12 mouse cellular contexts compared by ENCODE assay signal in the genomic region with DNA sequence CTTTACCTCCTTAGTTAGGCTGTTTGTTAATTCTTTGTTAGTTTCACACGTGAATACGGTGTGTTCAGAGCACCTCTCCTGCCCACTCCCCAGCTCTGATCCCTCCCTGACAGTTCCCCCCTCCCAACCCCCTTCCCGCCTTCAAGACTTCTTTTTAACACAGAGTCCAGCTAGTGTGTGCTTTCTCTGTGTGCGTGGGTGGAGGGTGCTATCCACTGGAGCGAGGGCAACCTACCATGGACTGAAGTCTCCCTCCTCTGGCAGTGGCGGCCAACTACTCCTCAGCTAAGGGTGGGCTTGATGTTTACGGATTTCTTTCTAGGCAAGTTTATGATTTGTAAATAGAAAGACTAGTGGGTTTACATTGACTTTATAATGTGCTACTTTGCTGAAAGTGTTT. TPM values are rescaled to one million over a fixed set of nuclear protein-coding genes. Genes with fewer than 3 reads are reported as not detected.
DNase-seq lines count a peak whose midpoint lies in the region; ATAC-seq and TF ChIP-seq lines count a peak whose summit lies in the region.
"Had no signal": no experiment of that assay in that cellular context is flagged by ENCODE, and none has a peak within 500 bp of the region (broad histone marks: within the 10 kb centered on the region; RNA-seq: fewer than 3 reads in every experiment).

No protein-coding gene starts in this region.

- no peaks in the 10 kb centered on the region for H3K36me3 ChIP-seq in liver, embryonic 14.5 days (replicated peaks; ENCODE audit: control insufficient read depth, insufficient read depth, low read depth)
- H3K36me3 ChIP-seq in liver, embryonic 11.5 days (ENCODE audit: control insufficient read depth, insufficient read depth, low read length): peaks cover 2% of the 10 kb centered on the region; the same call in 1 of the 2 replicates
- H3K36me3 ChIP-seq in liver, embryonic 16.5 days (ENCODE audit: control insufficient read depth, insufficient read depth): no peaks in the 10 kb centered on the region

- peak; percentile 53 for TF ChIP-seq CTCF in liver, embryonic 14.5 days (IDR thresholded peaks at IDR 0.05; ENCODE audit: low read depth)

- peaks cover 0 to 9% of the 10 kb centered on the region in 2 experiments; a peak in 1 of 4 replicates for H3K4me1 ChIP-seq in liver, embryonic 14.5 days (replicated peaks; ENCODE audit: control insufficient read depth in 2 of 2, insufficient read depth in 2 of 2, low read length in 1 of 2)
- H3K4me1 ChIP-seq in liver, embryonic 11.5 days (replicated peaks; ENCODE audit: control insufficient read depth, insufficient read depth, low read length): no peaks in the 10 kb centered on the region
- no peaks in the 10 kb centered on the region; the same call in 1 of the 2 replicates for H3K4me1 ChIP-seq in liver, embryonic 16.5 days (ENCODE audit: control insufficient read depth, low read depth, low read length)
- H3K4me1 ChIP-seq: kidney, embryonic 15.5 days; midbrain, embryonic 12.5 days had no signal

- no peak for TF ChIP-seq EP300 in liver, embryonic 14.5 days (IDR thresholded peaks at IDR 0.05; ENCODE audit: low read depth)

- 35% methylated on average over 7 of the region's 7 CpGs for WGBS in liver, embryonic 14.5 days (ENCODE audit: insufficient replicate concordance)
- 66% methylated on average over 7 of the region's 7 CpGs for WGBS in liver, embryonic 11.5 days
- 28% methylated on average over 7 of the region's 7 CpGs for WGBS in liver, embryonic 16.5 days (ENCODE audit: insufficient replicate concordance)

- DNase-seq in liver, embryonic 14.5 days (ENCODE audit: low read depth in 3 of 3, low spot score in 3 of 3): no peak
- DNase-seq in liver, embryonic 11.5 days (ENCODE audit: low spot score): no peak
- peak; percentile 63 for DNase-seq in T-cell, adult 2 months (ENCODE audit: low spot score)
- DNase-seq in thymus, postnatal 10 days (ENCODE audit: low spot score in 2 of 2): peak; percentile 63 to 71
- no peak for DNase-seq in adrenal gland, postnatal 4 days (ENCODE audit: low spot score in 2 of 2)
- DNase-seq: cerebellum, postnatal 25 days; gastrocnemius, adult 2 months had no signal

- no peak overlapping the region; the same call in 1 of the 2 replicates for H3K4me2 ChIP-seq in liver, embryonic 14.5 days (ENCODE audit: low read depth)
- H3K4me2 ChIP-seq in liver, embryonic 11.5 days: no peak overlapping the region
- H3K4me2 ChIP-seq in liver, embryonic 16.5 days (ENCODE audit: low read depth, low read length): peak overlapping the region; percentile 18; the same call in 1 of the 2 replicates
- H3K4me2 ChIP-seq: kidney, embryonic 15.5 days; midbrain, embryonic 12.5 days had no signal

- no peak overlapping the region for H3K27ac ChIP-seq in liver, embryonic 14.5 days
- no peak overlapping the region for H3K27ac ChIP-seq in liver, embryonic 11.5 days (ENCODE audit: low read depth, low read length)
- H3K27ac ChIP-seq in liver, embryonic 16.5 days (ENCODE audit: low read length): no peak overlapping the region
- H3K27ac ChIP-seq: gastrocnemius, adult 2 months; kidney, embryonic 15.5 days; midbrain, embryonic 12.5 days had no signal

- no peak overlapping the region for H3K4me3 ChIP-seq in liver, embryonic 14.5 days (ENCODE audit: insufficient read depth in 1 of 2, low read depth in 2 of 2, low read length in 2 of 2)
- H3K4me3 ChIP-seq in liver, embryonic 11.5 days (ENCODE audit: low read depth, low read length): no peak overlapping the region
- no peak overlapping the region for H3K4me3 ChIP-seq in liver, embryonic 16.5 days (ENCODE audit: low read depth, low read length)
- H3K4me3 ChIP-seq: gastrocnemius, adult 2 months; kidney, embryonic 15.5 days; midbrain, embryonic 12.5 days had no signal

- H3K9me3 ChIP-seq in liver, embryonic 14.5 days (ENCODE audit: control insufficient read depth, low read length): no peaks in the 10 kb centered on the region
- no peaks in the 10 kb centered on the region for H3K9me3 ChIP-seq in liver, embryonic 11.5 days (ENCODE audit: control insufficient read depth, low read length)
- no peaks in the 10 kb centered on the region for H3K9me3 ChIP-seq in liver, embryonic 16.5 days (replicated peaks; ENCODE audit: control insufficient read depth, low read length)
- H3K9me3 ChIP-seq: kidney, embryonic 15.5 days; midbrain, embryonic 12.5 days had no signal

- no peak overlapping the region for H3K9ac ChIP-seq in liver, embryonic 14.5 days (replicated peaks)
- no peak overlapping the region for H3K9ac ChIP-seq in liver, embryonic 11.5 days (ENCODE audit: low read depth, low read length)
- no peak overlapping the region for H3K9ac ChIP-seq in liver, embryonic 16.5 days (ENCODE audit: low read depth, low read length)
- H3K9ac ChIP-seq: kidney, embryonic 15.5 days; midbrain, embryonic 12.5 days had no signal

- no peak for ATAC-seq in liver, embryonic 14.5 days (ENCODE audit: insufficient read depth)
- ATAC-seq in liver, embryonic 11.5 days (replicated peaks; ENCODE audit: low FRiP score): no peak
- ATAC-seq in liver, embryonic 16.5 days (ENCODE audit: low read depth): 0 out of 2 replicates have a peak, but pooled peaks have one; percentile 19
- ATAC-seq in erythroblast, adult 5-6 weeks (replicated peaks; ENCODE audit: low FRiP score, poor library complexity, severe bottlenecking): no peak
- ATAC-seq: Patski had no signal

- no peaks in the 10 kb centered on the region for H3K27me3 ChIP-seq in liver, embryonic 14.5 days (ENCODE audit: control insufficient read depth, insufficient read depth, low read length)
- no peaks in the 10 kb centered on the region for H3K27me3 ChIP-seq in liver, embryonic 11.5 days (replicated peaks; ENCODE audit: control insufficient read depth, insufficient read depth, low read length)
- H3K27me3 ChIP-seq in liver, embryonic 16.5 days (ENCODE audit: control insufficient read depth, insufficient read depth, low read depth, low read length): no peaks in the 10 kb centered on the region
- H3K27me3 ChIP-seq: kidney, embryonic 15.5 days; midbrain, embryonic 12.5 days; Patski had no signal

RNA-seq across cellular contexts. Expression of a gene that starts 8.6 kb away (rescaled TPM):
- 1.3 and 2.1 TPM in 2 replicates for polyA plus RNA-seq in liver, embryonic 14.5 days (2012; rRNA removed)
- 4.0 and 4.3 TPM in 2 replicates for polyA plus RNA-seq in liver, embryonic 14.5 days (2014; fragmentation: Nextera tagmentation; extraction: Ambion mirVana)
- 14.3 and 14.7 TPM in 2 replicates for polyA plus RNA-seq in liver, embryonic 11.5 days (2014; fragmentation: Nextera tagmentation; extraction: Ambion mirVana)
- 5.6 and 5.8 TPM in 2 replicates for polyA plus RNA-seq in liver, embryonic 16.5 days (2015; fragmentation: Nextera tagmentation; extraction: Ambion mirVana)
- total RNA-seq in adrenal gland, postnatal 4 days (2021): 10 to 100 TPM; 14.5 to 16.2 TPM
- total RNA-seq in erythroblast, adult 5-6 weeks (2015; ENCODE audit: low replicate concordance): 13.4 and 15.4 TPM in 2 replicates
- 9.1 and 15.0 TPM in 2 replicates for total RNA-seq in erythroblast, adult 5-6 weeks (2017; ENCODE audit: low replicate concordance)

RNA-seq across cellular contexts. Expression of a gene that starts 8.6 kb away (rescaled TPM):
- polyA plus RNA-seq in liver, embryonic 14.5 days (2012; rRNA removed): 10.5 and 13.2 TPM in 2 replicates
- polyA plus RNA-seq in liver, embryonic 14.5 days (2014; fragmentation: Nextera tagmentation; extraction: Ambion mirVana): 25.5 and 28.8 TPM in 2 replicates
- polyA plus RNA-seq in liver, embryonic 11.5 days (2014; fragmentation: Nextera tagmentation; extraction: Ambion mirVana): 57.1 and 63.0 TPM in 2 replicates
- polyA plus RNA-seq in liver, embryonic 16.5 days (2015; fragmentation: Nextera tagmentation; extraction: Ambion mirVana): 33.7 and 36.0 TPM in 2 replicates
- 10 to 100 TPM; 39.0 to 39.2 TPM for total RNA-seq in adrenal gland, postnatal 4 days (2021)
- 16.9 and 30.4 TPM in 2 replicates for total RNA-seq in erythroblast, adult 5-6 weeks (2015; ENCODE audit: low replicate concordance)
- 5.9 and 18.3 TPM in 2 replicates for total RNA-seq in erythroblast, adult 5-6 weeks (2017; ENCODE audit: low replicate concordance)

RNA-seq across cellular contexts. Expression of a gene that starts 29.0 kb away (rescaled TPM):
- polyA plus RNA-seq in liver, embryonic 14.5 days (2012; rRNA removed): 4.8 and 6.7 TPM in 2 replicates
- 9.1 and 9.5 TPM in 2 replicates for polyA plus RNA-seq in liver, embryonic 14.5 days (2014; fragmentation: Nextera tagmentation; extraction: Ambion mirVana)
- polyA plus RNA-seq in liver, embryonic 11.5 days (2014; fragmentation: Nextera tagmentation; extraction: Ambion mirVana): 30.0 and 32.9 TPM in 2 replicates
- 9.7 and 10.6 TPM in 2 replicates for polyA plus RNA-seq in liver, embryonic 16.5 days (2015; fragmentation: Nextera tagmentation; extraction: Ambion mirVana)
- 10 to 100 TPM; 54.8 to 57.8 TPM for total RNA-seq in adrenal gland, postnatal 4 days (2021)
- total RNA-seq in erythroblast, adult 5-6 weeks (2015; ENCODE audit: low replicate concordance): 10.2 and 21.7 TPM in 2 replicates
- total RNA-seq in erythroblast, adult 5-6 weeks (2017; ENCODE audit: low replicate concordance): 18.1 and 20.1 TPM in 2 replicates

RNA-seq across cellular contexts. Expression of a gene that starts 57.2 kb away (rescaled TPM):
- polyA plus RNA-seq in liver, embryonic 14.5 days (2012; rRNA removed): 11.6 and 13.2 TPM in 2 replicates
- polyA plus RNA-seq in liver, embryonic 14.5 days (2014; fragmentation: Nextera tagmentation; extraction: Ambion mirVana): 18.8 and 18.9 TPM in 2 replicates
- polyA plus RNA-seq in liver, embryonic 11.5 days (2014; fragmentation: Nextera tagmentation; extraction: Ambion mirVana): 34.4 and 35.4 TPM in 2 replicates
- 22.8 and 23.3 TPM in 2 replicates for polyA plus RNA-seq in liver, embryonic 16.5 days (2015; fragmentation: Nextera tagmentation; extraction: Ambion mirVana)
- 10 to 100 TPM; 12.3 to 13.7 TPM for total RNA-seq in adrenal gland, postnatal 4 days (2021)
- 29.0 and 38.5 TPM in 2 replicates for total RNA-seq in erythroblast, adult 5-6 weeks (2015; ENCODE audit: low replicate concordance)
- total RNA-seq in erythroblast, adult 5-6 weeks (2017; ENCODE audit: low replicate concordance): 18.1 and 25.4 TPM in 2 replicates
- polyA plus RNA-seq: Patski had no signal

Comparison
In these comparisons a context has a peak if more than half of its experiments do, and no peak if none do; other contexts are left out.
1. DNase-seq: peak in T-cell, adult 2 months (single experiment) and thymus, postnatal 10 days (2 of 2); none in liver, embryonic 14.5 days (0 of 3), liver, embryonic 11.5 days (single experiment) and adrenal gland, postnatal 4 days (0 of 2).